Mouse (Mus musculus) ES-E14 (cell line): ENCODE data around the gene Gsg1l. TPM values are rescaled to one million over a fixed set of nuclear protein-coding genes. Genes with fewer than 3 reads are reported as not detected.

Experiments used
- DNase-seq: peaks from one replicate; pipeline ENCODE4 v3.0.0-alpha.2; 2013; ENCODE audit warnings: low read depth, low spot score
- H3K27ac ChIP-seq: 2 replicates; pipeline ENCODE4 v1.5.1; 2012; ENCODE audit warnings: low read depth, mild to moderate bottlenecking, low read length, moderate library complexity, mixed read lengths; ENCODE audit not compliant: poor library complexity, insufficient read depth, severe bottlenecking
- H3K36me3 ChIP-seq: 2 replicates; pipeline ENCODE4 v1.6.1; 2012; ENCODE audit warnings: mild to moderate bottlenecking, low read length, moderate library complexity, mixed read lengths; ENCODE audit not compliant: control insufficient read depth, poor library complexity, insufficient read depth, severe bottlenecking
- H3K4me1 ChIP-seq, 2 experiments: fragments of 150-350 bp in 1 of 2; sonication (generic) in 1 of 2; 2 replicates each; pipeline ENCODE4 v1.6.1; 2012; ENCODE audit warnings: low read length in 2 of 2, mild to moderate bottlenecking in 1 of 2, mixed read lengths in 1 of 2; ENCODE audit not compliant: control insufficient read depth in 2 of 2, insufficient read depth in 2 of 2, poor library complexity in 1 of 2
- H3K4me3 ChIP-seq, 2 experiments: fragments of 150-350 bp in 1 of 2; sonication (generic) in 1 of 2; 2 replicates each; pipeline ENCODE4 v1.5.1; 2012; ENCODE audit warnings: low read length in 2 of 2, low read depth in 1 of 2, mild to moderate bottlenecking in 1 of 2, mixed read lengths in 1 of 2; ENCODE audit not compliant: insufficient read depth in 1 of 2, poor library complexity in 1 of 2, severe bottlenecking in 1 of 2
- H3K9ac ChIP-seq: 2 replicates; pipeline ENCODE4 v1.6.1; 2012; ENCODE audit warnings: low read depth, mild to moderate bottlenecking, low read length, mixed read lengths; ENCODE audit not compliant: poor library complexity, insufficient read depth, severe bottlenecking
- H3K9me3 ChIP-seq: fragments of 150-350 bp; sonication (generic); 2 replicates; pipeline ENCODE4 v1.6.1; 2012; ENCODE audit warnings: low read depth, mild to moderate bottlenecking, low read length; ENCODE audit not compliant: control insufficient read depth, insufficient read depth
- CHD2 ChIP-seq: IDR thresholded peaks from 2 replicates; pipeline ENCODE4 v1.6.1; 2014; ENCODE audit warnings: mild to moderate bottlenecking, low read depth, low read length, inconsistent platforms
- HCFC1 ChIP-seq: IDR thresholded peaks from 2 replicates; pipeline ENCODE4 v1.6.1; 2012; ENCODE audit warnings: low read length, inconsistent platforms, borderline replicate concordance; ENCODE audit not compliant: insufficient read depth
- MAFK ChIP-seq: IDR thresholded peaks from 2 replicates; pipeline ENCODE4 v1.6.1; 2014; ENCODE audit warnings: mild to moderate bottlenecking, low read depth, low read length, inconsistent platforms; ENCODE audit not compliant: insufficient read depth
- ZC3H11A ChIP-seq: IDR thresholded peaks from 2 replicates; pipeline ENCODE4 v1.6.1; 2012; ENCODE audit warnings: low read depth, mild to moderate bottlenecking, inconsistent platforms, low read length, borderline replicate concordance
- ZNF384 ChIP-seq: IDR thresholded peaks from 2 replicates; pipeline ENCODE4 v1.6.1; 2012; ENCODE audit warnings: low read depth, low read length, inconsistent platforms
- in situ Hi-C, 2 experiments: fragments of 600-800 bp; cut with MboI; formaldehyde crosslinking; loops; one replicate each; pipeline ENCODE4 v1.15.1; 2025; ENCODE audit warnings: low sequenced_read_pairs in 2 of 2, inconsistent platforms in 1 of 2; ENCODE audit not compliant: unreplicated experiment in 2 of 2
- total RNA-seq: library from RNA; depleted of rRNA; stranded (reverse); fragments of 300-350 nt; gene quantifications from 2 replicates; pipeline ENCODE4 v1.2.3, GENCODE M21; 2012

The Gsg1l gene
- total RNA-seq, 1 experiment, result not detected

- no peak for DNase-seq
- in situ Hi-C loops, result no loop called here
- H3K36me3 ChIP-seq, result peaks cover 45% of the 10 kb centered on the region
- H3K4me3 ChIP-seq, result no peak overlapping the region
- no peaks in the 10 kb centered on the region for H3K9me3 ChIP-seq
- no peak overlapping the region for H3K27ac ChIP-seq
- no peak overlapping the region for H3K9ac ChIP-seq
- TF ChIP-seq ZNF384 (no peak), HCFC1 (no peak), MAFK (no peak), CHD2 (no peak), ZC3H11A (no peak)
- no peaks in the 10 kb centered on the region for H3K4me1 ChIP-seq
These were observed 31.1 kb upstream of the Gsg1l start for GRCm38 (mm10) chr7:126113263-126113662.

DNA sequence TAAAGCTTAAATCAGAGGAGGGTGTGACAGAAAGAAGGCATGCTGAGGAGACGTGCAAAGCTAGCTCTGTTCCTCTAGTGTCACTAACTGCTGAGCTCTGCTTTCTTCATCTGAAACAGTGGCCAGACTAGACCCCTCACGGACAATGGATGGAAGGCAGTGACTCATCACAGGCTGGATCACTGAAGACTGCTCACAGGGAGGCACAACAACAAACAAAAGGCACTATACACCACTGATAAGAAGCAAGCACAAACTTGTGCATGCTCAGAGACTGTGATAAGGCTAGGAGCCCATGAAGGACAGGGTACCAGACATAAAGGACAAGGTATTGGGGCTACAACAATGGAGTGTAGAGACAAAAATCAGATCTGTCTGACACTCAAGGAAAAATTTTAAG, 29.0 kb upstream of the Gsg1l start:
- Histone ChIP-seq H3K36me3 (peaks cover 59% of the 10 kb centered on the region), H3K9me3 (no peaks in the 10 kb centered on the region), H3K4me3 (no peak overlapping the region), H3K27ac (no peak overlapping the region), H3K4me1 (no peaks in the 10 kb centered on the region), H3K9ac (no peak overlapping the region)
- in situ Hi-C loops, result no loop called here
- DNase-seq, result no peak
- TF ChIP-seq CHD2 (no peak), MAFK (no peak)

- Histone ChIP-seq H3K27ac (no peak overlapping the region), H3K9ac (no peak overlapping the region), H3K9me3 (no peaks in the 10 kb centered on the region), H3K4me1 (no peaks in the 10 kb centered on the region), H3K4me3 (no peak overlapping the region), H3K36me3 (peaks cover 56% of the 10 kb centered on the region)
- no peak for DNase-seq
- in situ Hi-C loops, result no loop called here
- TF ChIP-seq CHD2, result no peak
- no peak for TF ChIP-seq MAFK
- TF ChIP-seq HCFC1, result no peak
- no peak for TF ChIP-seq ZC3H11A
- TF ChIP-seq ZNF384, result no peak
These were observed 27.7 kb upstream of the Gsg1l start for GRCm38 (mm10) chr7:126109898-126110297.

GRCm38 (mm10) chr7:126100440-126100839, 18.2 kb upstream of the Gsg1l start:
- Histone ChIP-seq H3K9ac (no peak overlapping the region), H3K9me3 (no peaks in the 10 kb centered on the region), H3K36me3 (peaks cover 54% of the 10 kb centered on the region), H3K4me1 (no peaks in the 10 kb centered on the region), H3K27ac (no peak overlapping the region), H3K4me3 (no peak overlapping the region)
- DNase-seq, result no peak
- TF ChIP-seq ZNF384 (no peak), ZC3H11A (no peak)
- in situ Hi-C loops, result no loop called here

GRCm38 (mm10) chr7:126099835-126100234, 17.6 kb upstream of the Gsg1l start:
- Histone ChIP-seq H3K36me3 (peaks cover 53% of the 10 kb centered on the region), H3K27ac (no peak overlapping the region), H3K9ac (no peak overlapping the region), H3K9me3 (no peaks in the 10 kb centered on the region), H3K4me1 (no peaks in the 10 kb centered on the region), H3K4me3 (no peak overlapping the region)
- no peak for DNase-seq
- TF ChIP-seq ZNF384 (no peak), CHD2 (no peak), ZC3H11A (no peak), MAFK (no peak), HCFC1 (no peak)
- in situ Hi-C loops, result no loop called here
